Mouse (Mus musculus): ENCODE measurements around the gene Cyp4v3. TPM values are rescaled to one million over a fixed set of nuclear protein-coding genes. Genes with fewer than 3 reads are reported as not detected.

Cyp4v3 gene
- polyA plus RNA-seq, 1 experiment from 2014 or later = 1.6 TPM

GRCm38 (mm10) chr8:45268485-45268884 lies 64.5 kb downstream of the Cyp4v3 start:
- H3K9me3 ChIP-seq = peaks cover 10% of the 10 kb centered on the region; the same call in 1 of the 2 replicates
- H3K9ac ChIP-seq (replicated peaks) = no peak overlapping the region
- H3K4me2 ChIP-seq = no peak overlapping the region
- no peak overlapping the region for H3K27ac ChIP-seq
- no peaks in the 10 kb centered on the region for H3K36me3 ChIP-seq
- H3K4me3 ChIP-seq (replicated peaks) = no peak overlapping the region
- no peak for ATAC-seq (ENCODE audit: insufficient number of reproducible peaks, insufficient read depth, low FRiP score, low TSS enrichment, low read depth)
- no peaks in the 10 kb centered on the region for H3K4me1 ChIP-seq (replicated peaks)
- no peaks in the 10 kb centered on the region for H3K27me3 ChIP-seq

GRCm38 (mm10) chr8:45267611-45268391 lies 65.2 kb downstream of the Cyp4v3 start:
- no peaks in the 10 kb centered on the region for H3K4me1 ChIP-seq (replicated peaks)
- H3K4me2 ChIP-seq = no peak overlapping the region
- no peaks in the 10 kb centered on the region for H3K36me3 ChIP-seq
- WGBS = 90% methylated on average over 4 of the region's 4 CpGs
- no peak overlapping the region for H3K27ac ChIP-seq
- no peaks in the 10 kb centered on the region for H3K27me3 ChIP-seq
- ATAC-seq (ENCODE audit: insufficient number of reproducible peaks, insufficient read depth, low FRiP score, low TSS enrichment, low read depth) = no peak
- peaks cover 10% of the 10 kb centered on the region; the same call in 1 of the 2 replicates for H3K9me3 ChIP-seq
- no peak overlapping the region for H3K4me3 ChIP-seq (replicated peaks)
- H3K9ac ChIP-seq (replicated peaks) = no peak overlapping the region

GRCm38 (mm10) chr8:45266993-45267392 lies 66.0 kb downstream of the Cyp4v3 start:
- Histone ChIP-seq H3K36me3 (no peaks in the 10 kb centered on the region), H3K9me3 (peaks cover 10% of the 10 kb centered on the region; the same call in 1 of the 2 replicates), H3K9ac (replicated peaks) (no peak overlapping the region), H3K4me3 (replicated peaks) (no peak overlapping the region), H3K27ac (no peak overlapping the region), H3K4me2 (no peak overlapping the region), H3K4me1 (replicated peaks) (no peaks in the 10 kb centered on the region), H3K27me3 (no peaks in the 10 kb centered on the region)
- no peak for ATAC-seq (ENCODE audit: insufficient number of reproducible peaks, insufficient read depth, low FRiP score, low TSS enrichment, low read depth)
- 70% methylated on average over 8 of the region's 8 CpGs for WGBS

GRCm38 (mm10) chr8:45264918-45265317 lies 68.1 kb downstream of the Cyp4v3 start:
- WGBS = 87% methylated on average over 4 of the region's 4 CpGs
- H3K4me1 ChIP-seq (replicated peaks) = no peaks in the 10 kb centered on the region

GRCm38 (mm10) chr8:45262851-45263250 lies 70.2 kb downstream of the Cyp4v3 start:
- H3K4me3 ChIP-seq (replicated peaks) = no peak overlapping the region
- no peaks in the 10 kb centered on the region for H3K36me3 ChIP-seq
- no peaks in the 10 kb centered on the region for H3K27me3 ChIP-seq
- H3K4me2 ChIP-seq = no peak overlapping the region
- H3K27ac ChIP-seq = no peak overlapping the region
- 87% methylated on average over 3 of the region's 3 CpGs for WGBS
- ATAC-seq (ENCODE audit: insufficient number of reproducible peaks, insufficient read depth, low FRiP score, low TSS enrichment, low read depth) = no peak
- H3K9me3 ChIP-seq = peaks cover 10% of the 10 kb centered on the region; the same call in 1 of the 2 replicates
- H3K4me1 ChIP-seq (replicated peaks) = no peaks in the 10 kb centered on the region
- H3K9ac ChIP-seq (replicated peaks) = no peak overlapping the region

More at GRCm38 (mm10) chr8:45264918-45265317, 68.1 kb downstream of the Cyp4v3 start:
- Histone ChIP-seq H3K9ac (replicated peaks) (no peak overlapping the region), H3K4me2 (no peak overlapping the region), H3K9me3 (peaks cover 10% of the 10 kb centered on the region; the same call in 1 of the 2 replicates), H3K27me3 (no peaks in the 10 kb centered on the region), H3K27ac (no peak overlapping the region), H3K4me3 (replicated peaks) (no peak overlapping the region), H3K36me3 (no peaks in the 10 kb centered on the region)
- no peak for ATAC-seq (ENCODE audit: insufficient number of reproducible peaks, insufficient read depth, low FRiP score, low TSS enrichment, low read depth)

- no peaks in the 10 kb centered on the region for H3K4me1 ChIP-seq (replicated peaks)
These were observed 71.1 kb downstream of the Cyp4v3 start, which contains the start of gene F11 for GRCm38 (mm10) chr8:45261920-45262319. TSS of gene F11 (minus strand) at chr8:45262031.

GRCm38 (mm10) chr8:45258421-45258820 lies 74.6 kb downstream of the Cyp4v3 start:
- no peak overlapping the region for H3K9ac ChIP-seq (replicated peaks)
- no peaks in the 10 kb centered on the region for H3K9me3 ChIP-seq
- no peak overlapping the region for H3K4me2 ChIP-seq
- H3K36me3 ChIP-seq = no peaks in the 10 kb centered on the region
- no peak for ATAC-seq (ENCODE audit: insufficient number of reproducible peaks, insufficient read depth, low FRiP score, low TSS enrichment, low read depth)
- WGBS = 83% methylated on average over 8 of the region's 8 CpGs
- no peak overlapping the region for H3K27ac ChIP-seq
- H3K27me3 ChIP-seq = no peaks in the 10 kb centered on the region
- no peak overlapping the region for H3K4me3 ChIP-seq (replicated peaks)
- no peaks in the 10 kb centered on the region for H3K4me1 ChIP-seq (replicated peaks)

More at GRCm38 (mm10) chr8:45261920-45262319, 71.1 kb downstream of the Cyp4v3 start, which contains the start of gene F11:
- Histone ChIP-seq H3K9me3 (peaks cover 10% of the 10 kb centered on the region; the same call in 1 of the 2 replicates), H3K4me2 (no peak within 1 kb of the TSS), H3K36me3 (no peaks in the 10 kb centered on the region), H3K9ac (replicated peaks) (no peak within 1 kb of the TSS), H3K27me3 (no peaks in the 10 kb centered on the region), H3K27ac (no peak within 1 kb of the TSS), H3K4me3 (replicated peaks) (no peak within 1 kb of the TSS)
- WGBS = 92% methylated on average over 10 of the region's 10 CpGs
- ATAC-seq (ENCODE audit: insufficient number of reproducible peaks, insufficient read depth, low FRiP score, low TSS enrichment, low read depth) = no peak

- Histone ChIP-seq H3K9me3 (no peaks in the 10 kb centered on the region), H3K4me2 (no peak overlapping the region), H3K36me3 (no peaks in the 10 kb centered on the region), H3K4me1 (replicated peaks) (no peaks in the 10 kb centered on the region), H3K9ac (replicated peaks) (no peak overlapping the region), H3K27me3 (no peaks in the 10 kb centered on the region), H3K27ac (no peak overlapping the region), H3K4me3 (replicated peaks) (no peak overlapping the region)
- no peak for ATAC-seq (ENCODE audit: insufficient number of reproducible peaks, insufficient read depth, low FRiP score, low TSS enrichment, low read depth)
- 66% methylated on average over 12 of the region's 12 CpGs for WGBS
These were observed 78.0 kb downstream of the Cyp4v3 start for GRCm38 (mm10) chr8:45255040-45255439.

Other genes starting within 250 kb of the Cyp4v3 start
- not detected in 2 replicates for gene F11, start 71.2 kb downstream of the Cyp4v3 start, polyA plus RNA-seq (2016; fragmentation: Nextera tagmentation; extraction: Ambion mirVana)
- not detected in 2 replicates for gene Klkb1, start 38.4 kb downstream of the Cyp4v3 start, polyA plus RNA-seq (2016; fragmentation: Nextera tagmentation; extraction: Ambion mirVana)
- gene Gm45753, start 24.8 kb downstream of the Cyp4v3 start, polyA plus RNA-seq (2016; fragmentation: Nextera tagmentation; extraction: Ambion mirVana) = not detected in 2 replicates
- gene Fam149a, start 49.1 kb upstream of the Cyp4v3 start, polyA plus RNA-seq (2016; fragmentation: Nextera tagmentation; extraction: Ambion mirVana) = 12.0 and 13.0 TPM in 2 replicates
- gene Tlr3, start 77.9 kb upstream of the Cyp4v3 start, polyA plus RNA-seq (2016; fragmentation: Nextera tagmentation; extraction: Ambion mirVana) = 0.46 and 0.77 TPM in 2 replicates
- 26.5 and 31.1 TPM in 2 replicates for gene Sorbs2, start 174.6 kb upstream of the Cyp4v3 start, polyA plus RNA-seq (2016; fragmentation: Nextera tagmentation; extraction: Ambion mirVana)

All from limb, embryonic 12.5 days (tissue).